Mouse (Mus musculus) CH12.LX (cell line): ENCODE data around the gene Paxbp1. TPM values are rescaled to one million over a fixed set of nuclear protein-coding genes. Genes with fewer than 3 reads are reported as not detected.

Experiments used
- DNase-seq: peaks from one replicate; pipeline ENCODE4 v3.0.0-alpha.2; 2013; ENCODE audit errors: extremely low read depth
- H3K27ac ChIP-seq: 2 replicates; pipeline ENCODE4 v1.5.1; 2012; ENCODE audit warnings: low read depth, mild to moderate bottlenecking, control low read depth, moderate library complexity; ENCODE audit not compliant: insufficient read depth
- H3K27me3 ChIP-seq: replicated peaks from 2 replicates; pipeline ENCODE3; 2012; ENCODE audit warnings: inconsistent platforms
- H3K36me3 ChIP-seq, 2 experiments: replicated peaks in 1 of 2; 2 replicates each; pipeline versions ENCODE3 to v1.6.1; 2012; ENCODE audit warnings: inconsistent platforms in 1 of 2, low read length in 1 of 2, mild to moderate bottlenecking in 1 of 2, mixed read lengths in 1 of 2, moderate library complexity in 1 of 2; ENCODE audit not compliant: control insufficient read depth in 1 of 2, insufficient read depth in 1 of 2
- H3K4me1 ChIP-seq, 2 experiments: 2 replicates each; pipeline ENCODE4 v1.6.1; 2012; ENCODE audit warnings: inconsistent platforms in 1 of 2, moderate library complexity in 1 of 2; ENCODE audit not compliant: insufficient read depth in 2 of 2, control insufficient read depth in 1 of 2
- H3K4me2 ChIP-seq: 2 replicates; pipeline ENCODE4 v1.6.1; 2012; ENCODE audit warnings: low read depth, mild to moderate bottlenecking, control low read depth; ENCODE audit not compliant: poor library complexity, insufficient read depth, severe bottlenecking
- H3K4me3 ChIP-seq, 3 experiments: fragments of 150-350 bp in 1 of 3; sonication (generic) in 1 of 3; replicated peaks in 1 of 3; 2 replicates each; pipeline versions ENCODE3 to v1.5.1; 2011 to 2012; ENCODE audit warnings: low read depth in 2 of 3, low read length in 2 of 3, mild to moderate bottlenecking in 2 of 3, moderate library complexity in 2 of 3, control low read depth in 1 of 3, improper control_type of control experiment in 1 of 3, inconsistent platforms in 1 of 3, mixed read lengths in 1 of 3; ENCODE audit not compliant: poor library complexity in 1 of 3
- H3K79me2 ChIP-seq: replicated peaks from 2 replicates; pipeline ENCODE4 v1.6.1; 2012; ENCODE audit warnings: mild to moderate bottlenecking, moderate library complexity; ENCODE audit not compliant: control insufficient read depth, poor library complexity, insufficient read depth, severe bottlenecking; ENCODE audit errors: extremely low read depth
- H3K9ac ChIP-seq: 2 replicates; pipeline ENCODE4 v1.6.1; 2012; ENCODE audit warnings: low read depth, mild to moderate bottlenecking, control low read depth, moderate library complexity; ENCODE audit not compliant: insufficient read depth
- H3K9me3 ChIP-seq: replicated peaks from 2 replicates; pipeline ENCODE3; 2012; ENCODE audit warnings: low read length, inconsistent platforms, mixed read lengths
- BHLHE40 ChIP-seq: IDR thresholded peaks from 2 replicates; pipeline ENCODE4 v1.6.1; 2011; ENCODE audit warnings: mild to moderate bottlenecking, low read depth, low read length, improper control_type of control experiment
- CHD1 ChIP-seq: IDR thresholded peaks from 2 replicates; pipeline ENCODE4 v1.6.1; 2012; ENCODE audit warnings: low read depth, low read length, improper control_type of control experiment, inconsistent platforms
- CTCF ChIP-seq, 2 experiments: IDR thresholded peaks in 1 of 2; conservative IDR thresholded peaks in 1 of 2; 2 replicates each; pipeline ENCODE4 v1.5.1; 2011 to 2012; ENCODE audit warnings: low read depth in 2 of 2, low read length in 2 of 2, improper control_type of control experiment in 1 of 2, inconsistent platforms in 1 of 2, mild to moderate bottlenecking in 1 of 2, moderate library complexity in 1 of 2
- E2F4 ChIP-seq: IDR thresholded peaks from 2 replicates; pipeline ENCODE4 v1.6.1; 2011; ENCODE audit warnings: low read depth, low read length, improper control_type of control experiment; ENCODE audit not compliant: insufficient replicate concordance
- ELF1 ChIP-seq: IDR thresholded peaks from 2 replicates; pipeline ENCODE4 v1.6.1; 2014; ENCODE audit warnings: low read depth, mild to moderate bottlenecking, inconsistent platforms, low read length, improper control_type of control experiment
- ETS1 ChIP-seq: conservative IDR thresholded peaks from 2 replicates; pipeline ENCODE4 v1.6.1; 2012; ENCODE audit warnings: low read depth, mild to moderate bottlenecking, inconsistent platforms, low read length, improper control_type of control experiment, moderate library complexity
- HCFC1 ChIP-seq: IDR thresholded peaks from 2 replicates; pipeline ENCODE4 v1.6.1; 2012; ENCODE audit warnings: low read depth, mild to moderate bottlenecking, inconsistent platforms, low read length, improper control_type of control experiment
- IRF4 ChIP-seq: IDR thresholded peaks from 2 replicates; pipeline ENCODE4 v1.6.1; 2014; ENCODE audit warnings: low read depth, mild to moderate bottlenecking, inconsistent platforms, low read length, improper control_type of control experiment
- MAX ChIP-seq: IDR thresholded peaks from 2 replicates; pipeline ENCODE4 v1.6.1; 2011; ENCODE audit warnings: low read length, improper control_type of control experiment
- MEF2A ChIP-seq: IDR thresholded peaks from 2 replicates; pipeline ENCODE4 v1.6.1; 2014; ENCODE audit warnings: low read depth, mild to moderate bottlenecking, inconsistent platforms, low read length, improper control_type of control experiment, borderline replicate concordance
- MYC ChIP-seq: IDR thresholded peaks from 2 replicates; pipeline ENCODE4 v1.6.1; 2011; ENCODE audit warnings: low read depth, mild to moderate bottlenecking, improper control_type of control experiment, low read length
- NELFE ChIP-seq: IDR thresholded peaks from 2 replicates; pipeline ENCODE4 v1.6.1; 2011; ENCODE audit warnings: low read depth, low read length, improper control_type of control experiment
- POLR2A ChIP-seq: IDR thresholded peaks from 2 replicates; pipeline ENCODE4 v1.6.1; 2011; ENCODE audit warnings: low read depth, mild to moderate bottlenecking, improper control_type of control experiment, low read length
- POLR2AphosphoS2 ChIP-seq: IDR thresholded peaks from 2 replicates; pipeline ENCODE4 v1.6.1; 2011; ENCODE audit warnings: low read depth, low read length, improper control_type of control experiment
- SIN3A ChIP-seq: IDR thresholded peaks from 2 replicates; pipeline ENCODE4 v1.6.1; 2012; ENCODE audit warnings: low read length, improper control_type of control experiment, inconsistent platforms
- TBP ChIP-seq: conservative IDR thresholded peaks from 2 replicates; pipeline ENCODE4 v1.6.1; 2011; ENCODE audit warnings: low read depth, low read length, improper control_type of control experiment
- TCF12 ChIP-seq: IDR thresholded peaks from 2 replicates; pipeline ENCODE4 v1.6.1; 2014; ENCODE audit warnings: low read depth, mild to moderate bottlenecking, inconsistent platforms, low read length, improper control_type of control experiment
- ZC3H11A ChIP-seq: IDR thresholded peaks from 2 replicates; pipeline ENCODE4 v1.6.1; 2012; ENCODE audit warnings: low read depth, mild to moderate bottlenecking, inconsistent platforms, low read length, improper control_type of control experiment
- ZKSCAN1 ChIP-seq: IDR thresholded peaks from 2 replicates; pipeline ENCODE4 v1.6.1; 2012; ENCODE audit warnings: low read depth, inconsistent platforms, low read length, improper control_type of control experiment, borderline replicate concordance
- ZNF384 ChIP-seq: IDR thresholded peaks from 2 replicates; pipeline ENCODE4 v1.6.1; 2012; ENCODE audit warnings: low read depth, low read length, improper control_type of control experiment, inconsistent platforms
- dilution Hi-C: fragments of 300-500 bp; cut with MboI; formaldehyde crosslinking; loops from 2 replicates; pipeline ENCODE4 v1.14.3; 2020; ENCODE audit warnings: low sequenced_read_pairs; ENCODE audit not compliant: extremely low pct_unique_long_range_greater_than_20kb, extremely low pct_ligation_motif_present
- in situ Hi-C: fragments of 300-500 bp; cut with MboI; formaldehyde crosslinking; loops from 3 replicates; pipeline ENCODE4 v1.14.3; 2019; ENCODE audit warnings: low sequenced_read_pairs, low pct_ligation_motif_present, low pct_unique_long_range_greater_than_20kb, mixed read lengths
- polyA plus RNA-seq: library from polyadenylated mRNA; unstranded; fragments of >175 nt; gene quantifications from 2 replicates; pipeline ENCODE4 v1.2.1, GENCODE M21; 2012; ENCODE audit warnings: low read depth; ENCODE audit not compliant: insufficient read length
- total RNA-seq, 2 experiments: library from RNA; depleted of rRNA; stranded (reverse); fragments of 300-350 nt in 1 of 2; fragments of >200 nt in 1 of 2; gene quantifications; 2 replicates each; pipeline ENCODE4 v1.2.3; 2012 to 2014

The Paxbp1 gene
- total and polyA plus RNA-seq, 3 experiments: 39.4 to 77.1 (median 74.4) TPM

DNA sequence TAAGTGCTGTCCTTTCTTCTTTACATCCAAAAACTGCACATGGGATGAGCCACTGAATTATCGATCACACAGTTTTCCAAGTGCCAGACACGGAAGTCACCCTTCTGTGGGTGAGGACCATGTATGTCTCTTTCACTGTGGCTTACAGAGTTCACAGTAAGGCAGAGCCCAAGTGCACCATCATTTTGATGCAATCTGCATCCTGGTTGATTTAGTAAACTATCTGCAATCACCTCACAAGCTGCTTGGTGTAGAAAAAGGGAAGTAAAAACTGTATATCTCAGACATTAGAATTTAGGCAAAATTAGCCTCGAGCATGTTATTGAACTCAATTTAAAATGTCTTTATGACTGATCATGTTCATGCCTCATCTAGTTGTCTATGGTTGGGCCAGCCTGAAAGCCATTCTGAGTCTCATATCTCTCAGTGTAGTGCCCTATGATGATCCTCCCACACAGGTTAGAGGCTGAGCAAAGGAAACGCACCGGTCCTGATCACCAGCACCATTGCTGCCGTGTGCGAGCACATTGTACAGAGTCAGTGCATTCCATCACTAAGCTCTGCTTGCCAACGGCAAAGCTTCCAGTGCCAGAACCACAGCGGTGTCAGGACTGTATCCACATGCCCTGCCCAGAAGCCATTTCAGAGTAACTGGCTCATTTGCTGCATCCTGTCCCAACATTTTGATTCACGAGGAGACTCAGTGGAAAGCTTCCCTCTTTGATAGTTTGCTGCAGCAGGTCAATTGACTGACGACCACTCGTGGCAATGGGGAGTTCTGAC is 20.4 kb upstream of the Paxbp1 start:
- peaks cover 60% of the 10 kb centered on the region for H3K27me3 ChIP-seq
- no peaks in the 10 kb centered on the region for H3K9me3 ChIP-seq
- no peaks in the 10 kb centered on the region for H3K79me2 ChIP-seq
- TF ChIP-seq NELFE (no peak), ZC3H11A (no peak), MAX (no peak), MYC (no peak), ZNF384 (no peak), MEF2A (no peak), ZKSCAN1 (no peak)
- H3K4me2 ChIP-seq: no peak overlapping the region
- no peak overlapping the region for H3K9ac ChIP-seq
- dilution Hi-C loops (no loop called here), in situ Hi-C loops (no loop called here)
- no peaks in the 10 kb centered on the region for H3K36me3 ChIP-seq
- peaks cover 2 to 8% of the 10 kb centered on the region in 2 experiments; a peak in 3 of 4 replicates for H3K4me1 ChIP-seq
- no peak for DNase-seq
- no peak overlapping the region for H3K4me3 ChIP-seq
- H3K27ac ChIP-seq: no peak overlapping the region

DNA sequence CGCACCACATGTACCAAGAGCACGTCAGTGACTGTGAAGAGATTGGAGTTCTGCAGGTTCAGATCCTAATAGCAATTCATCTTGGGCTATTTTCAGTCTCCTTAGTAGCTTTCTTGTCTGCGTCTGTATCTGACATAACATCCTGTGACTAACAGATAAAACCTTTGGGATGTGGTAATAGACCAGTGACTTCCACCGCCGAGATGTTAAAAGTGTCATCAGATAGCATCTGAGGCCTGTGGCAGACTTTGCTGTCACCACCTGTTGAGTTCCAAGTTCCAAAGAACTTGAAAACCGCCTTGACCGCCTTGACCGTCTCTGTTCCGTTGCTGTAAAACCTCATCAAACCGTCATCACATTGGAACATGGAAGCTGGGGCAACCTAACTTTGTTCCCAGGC is 19.4 kb upstream of the Paxbp1 start:
- H3K79me2 ChIP-seq: no peaks in the 10 kb centered on the region
- dilution Hi-C loops (no loop called here), in situ Hi-C loops (no loop called here)
- H3K4me2 ChIP-seq: no peak overlapping the region
- no peak overlapping the region for H3K27ac ChIP-seq
- H3K4me1 ChIP-seq: peaks cover 2 to 10% of the 10 kb centered on the region in 2 experiments; a peak in 3 of 4 replicates
- no peaks in the 10 kb centered on the region for H3K36me3 ChIP-seq
- DNase-seq: no peak
- H3K27me3 ChIP-seq: peaks cover 64% of the 10 kb centered on the region
- TF ChIP-seq ETS1 (no peak), HCFC1 (no peak), TCF12 (no peak), POLR2A (no peak), MYC (no peak), CTCF (conservative IDR thresholded peaks at IDR 0.05 in 1 of 2, IDR thresholded peaks at IDR 0.05 in 1 of 2; ENCODE audit: low read depth in 2 of 2, low read length in 2 of 2) (no peak), ZC3H11A (no peak), ZKSCAN1 (no peak), ELF1 (no peak), E2F4 (no peak), CHD1 (no peak), BHLHE40 (no peak), TBP (no peak), IRF4 (no peak), SIN3A (no peak), POLR2AphosphoS2 (no peak)
- no peak overlapping the region for H3K4me3 ChIP-seq
- H3K9me3 ChIP-seq: no peaks in the 10 kb centered on the region
- H3K9ac ChIP-seq: no peak overlapping the region
